Mouse (Mus musculus): Measurements from ENCODE around the gene Ralgds. TPM values are rescaled to one million over a fixed set of nuclear protein-coding genes. Genes with fewer than 3 reads are reported as not detected.

The Ralgds gene
- polyA plus RNA-seq, 1 experiment from 2014 or later: 23.2 TPM

- H3K4me1 ChIP-seq: peaks cover 82% of the 10 kb centered on the region
- H3K27me3 ChIP-seq (ENCODE audit: poor library complexity, severe bottlenecking): peaks cover 14% of the 10 kb centered on the region
- no peak overlapping the region for H3K4me3 ChIP-seq
- no peak for DNase-seq (ENCODE audit: extremely low spot score, low spot score)
- no peak overlapping the region for H3K27ac ChIP-seq
- WGBS: 41% methylated on average over 4 of the region's 4 CpGs
- H3K9me3 ChIP-seq: no peaks in the 10 kb centered on the region
- H3K36me3 ChIP-seq (replicated peaks): peaks cover 18% of the 10 kb centered on the region
Observed at GRCm38 (mm10) chr2:28537634-28537920, 24.7 kb downstream of the Ralgds start.

GRCm38 (mm10) chr2:28537995-28538816, 25.3 kb downstream of the Ralgds start:
- Histone ChIP-seq H3K27ac (peak overlapping the region; percentile 44), H3K27me3 (ENCODE audit: poor library complexity, severe bottlenecking) (peaks cover 14% of the 10 kb centered on the region), H3K9me3 (no peaks in the 10 kb centered on the region), H3K4me3 (no peak overlapping the region), H3K4me1 (peaks cover 76% of the 10 kb centered on the region), H3K36me3 (replicated peaks) (peaks cover 24% of the 10 kb centered on the region)
- 79% methylated on average over 8 of the region's 8 CpGs for WGBS
- DNase-seq (ENCODE audit: extremely low spot score, low spot score): no peak

- WGBS: 77% methylated on average over 1 of the region's 1 CpGs
- no peaks in the 10 kb centered on the region for H3K9me3 ChIP-seq
- peaks cover 10% of the 10 kb centered on the region for H3K27me3 ChIP-seq (ENCODE audit: poor library complexity, severe bottlenecking)
- no peak overlapping the region for H3K4me3 ChIP-seq
- peak overlapping the region; percentile 44 for H3K27ac ChIP-seq
- DNase-seq (ENCODE audit: extremely low spot score, low spot score): no peak
- peaks cover 70% of the 10 kb centered on the region for H3K4me1 ChIP-seq
- H3K36me3 ChIP-seq (replicated peaks): peaks cover 29% of the 10 kb centered on the region
Observed at GRCm38 (mm10) chr2:28538817-28539128, 25.8 kb downstream of the Ralgds start.

- 60% methylated on average over 7 of the region's 7 CpGs for WGBS
- H3K4me3 ChIP-seq: no peak overlapping the region
- peaks cover 34% of the 10 kb centered on the region for H3K36me3 ChIP-seq (replicated peaks)
- no peak for DNase-seq (ENCODE audit: extremely low spot score, low spot score)
- H3K9me3 ChIP-seq: no peaks in the 10 kb centered on the region
- H3K4me1 ChIP-seq: peaks cover 66% of the 10 kb centered on the region
- peak overlapping the region; percentile 44 for H3K27ac ChIP-seq
- H3K27me3 ChIP-seq (ENCODE audit: poor library complexity, severe bottlenecking): peaks cover 6% of the 10 kb centered on the region
Observed at GRCm38 (mm10) chr2:28539206-28539605, 26.3 kb downstream of the Ralgds start.

- peak overlapping the region; percentile 44 for H3K27ac ChIP-seq
- peaks cover 41% of the 10 kb centered on the region for H3K36me3 ChIP-seq (replicated peaks)
- H3K9me3 ChIP-seq: no peaks in the 10 kb centered on the region
- H3K4me3 ChIP-seq: no peak overlapping the region
- H3K4me1 ChIP-seq: peaks cover 58% of the 10 kb centered on the region
- WGBS: 71% methylated on average over 2 of the region's 2 CpGs
- no peaks in the 10 kb centered on the region for H3K27me3 ChIP-seq (ENCODE audit: poor library complexity, severe bottlenecking)
- no peak for DNase-seq (ENCODE audit: extremely low spot score, low spot score)
Observed at GRCm38 (mm10) chr2:28539949-28540348, 27.0 kb downstream of the Ralgds start.

GRCm38 (mm10) chr2:28540587-28541227, 27.8 kb downstream of the Ralgds start:
- 80% methylated on average over 8 of the region's 8 CpGs for WGBS
- DNase-seq (ENCODE audit: extremely low spot score, low spot score): no peak
- no peak overlapping the region for H3K4me3 ChIP-seq
- H3K4me1 ChIP-seq: peaks cover 51% of the 10 kb centered on the region
- H3K36me3 ChIP-seq (replicated peaks): peaks cover 49% of the 10 kb centered on the region
- no peaks in the 10 kb centered on the region for H3K27me3 ChIP-seq (ENCODE audit: poor library complexity, severe bottlenecking)
- H3K27ac ChIP-seq: no peak overlapping the region
- no peaks in the 10 kb centered on the region for H3K9me3 ChIP-seq

GRCm38 (mm10) chr2:28543894-28544293, 31.0 kb downstream of the Ralgds start:
- peaks cover 24% of the 10 kb centered on the region for H3K4me1 ChIP-seq
- DNase-seq (ENCODE audit: extremely low spot score, low spot score): no peak
- H3K36me3 ChIP-seq (replicated peaks): peaks cover 81% of the 10 kb centered on the region
- H3K9me3 ChIP-seq: no peaks in the 10 kb centered on the region
- no peak overlapping the region for H3K27ac ChIP-seq
- 95% methylated on average over 8 of the region's 8 CpGs for WGBS
- H3K27me3 ChIP-seq (ENCODE audit: poor library complexity, severe bottlenecking): no peaks in the 10 kb centered on the region
- H3K4me3 ChIP-seq: no peak overlapping the region

- H3K36me3 ChIP-seq (replicated peaks): peaks cover 96% of the 10 kb centered on the region
- H3K27me3 ChIP-seq (ENCODE audit: poor library complexity, severe bottlenecking): no peaks in the 10 kb centered on the region
- H3K9me3 ChIP-seq: no peaks in the 10 kb centered on the region
- no peak overlapping the region for H3K4me3 ChIP-seq
- no peak overlapping the region for H3K27ac ChIP-seq
- H3K4me1 ChIP-seq: peaks cover 5% of the 10 kb centered on the region; the same call in 1 of the 2 replicates
- no peak for DNase-seq (ENCODE audit: extremely low spot score, low spot score)
Observed at GRCm38 (mm10) chr2:28545976-28546375, 33.1 kb downstream of the Ralgds start.

- Histone ChIP-seq H3K27ac (no peak overlapping the region), H3K9me3 (no peaks in the 10 kb centered on the region), H3K27me3 (ENCODE audit: poor library complexity, severe bottlenecking) (no peaks in the 10 kb centered on the region), H3K36me3 (replicated peaks) (peaks cover 100% of the 10 kb centered on the region), H3K4me3 (no peak overlapping the region), H3K4me1 (peaks cover 5% of the 10 kb centered on the region; the same call in 1 of the 2 replicates)
- 81% methylated on average over 6 of the region's 6 CpGs for WGBS
- no peak for DNase-seq (ENCODE audit: extremely low spot score, low spot score)
Observed at GRCm38 (mm10) chr2:28546560-28546959, 33.6 kb downstream of the Ralgds start.

GRCm38 (mm10) chr2:28547237-28548172, 34.6 kb downstream of the Ralgds start:
- H3K27ac ChIP-seq: peak overlapping the region; percentile 37

GRCm38 (mm10) chr2:28549157-28549556, 36.2 kb downstream of the Ralgds start:
- Histone ChIP-seq H3K27ac (no peak overlapping the region), H3K36me3 (replicated peaks) (peaks cover 100% of the 10 kb centered on the region), H3K4me3 (no peak overlapping the region), H3K9me3 (no peaks in the 10 kb centered on the region), H3K4me1 (peaks cover 5% of the 10 kb centered on the region; the same call in 1 of the 2 replicates), H3K27me3 (ENCODE audit: poor library complexity, severe bottlenecking) (no peaks in the 10 kb centered on the region)
- WGBS: 93% methylated on average over 13 of the region's 13 CpGs
- no peak for DNase-seq (ENCODE audit: extremely low spot score, low spot score)

More at GRCm38 (mm10) chr2:28547237-28548172, 34.6 kb downstream of the Ralgds start:
- Histone ChIP-seq H3K27me3 (ENCODE audit: poor library complexity, severe bottlenecking) (no peaks in the 10 kb centered on the region), H3K4me3 (no peak overlapping the region), H3K36me3 (replicated peaks) (peaks cover 100% of the 10 kb centered on the region), H3K9me3 (no peaks in the 10 kb centered on the region), H3K4me1 (peaks cover 5% of the 10 kb centered on the region; the same call in 1 of the 2 replicates)
- WGBS: 49% methylated on average over 11 of the region's 11 CpGs
- peak; percentile 80 for DNase-seq (ENCODE audit: extremely low spot score, low spot score)

GRCm38 (mm10) chr2:28552301-28552700, 39.4 kb downstream of the Ralgds start:
- no peak for DNase-seq (ENCODE audit: extremely low spot score, low spot score)
- no peaks in the 10 kb centered on the region for H3K27me3 ChIP-seq (ENCODE audit: poor library complexity, severe bottlenecking)
- H3K36me3 ChIP-seq (replicated peaks): peaks cover 71% of the 10 kb centered on the region
- WGBS: 99% methylated on average over 5 of the region's 5 CpGs
- H3K9me3 ChIP-seq: no peaks in the 10 kb centered on the region
- no peak overlapping the region for H3K4me3 ChIP-seq
- H3K27ac ChIP-seq: no peak overlapping the region
- H3K4me1 ChIP-seq: peaks cover 5% of the 10 kb centered on the region; the same call in 1 of the 2 replicates
